Mouse (Mus musculus) hindbrain, postnatal 0 days (tissue): ENCODE measurements around the gene Ube2u. TPM values are rescaled to one million over a fixed set of nuclear protein-coding genes. Genes with fewer than 3 reads are reported as not detected.
A peak's percentile ranks its signal among the peaks of the same experiment; 100 is the strongest.

ENCODE experiments used
- ATAC-seq: fragments of 200-750 bp; cut with Nextera tagmentation; 2 replicates; pipeline ENCODE4 v1.8.0; 2017; ENCODE audit warnings: mild to moderate bottlenecking, moderate TSS enrichment, moderate library complexity
- DNase-seq: peaks from one replicate; pipeline ENCODE4 v3.0.0-alpha.2; 2015; ENCODE audit warnings: low spot score
- H3K27ac ChIP-seq: fragments of 300-500 bp; sonication (generic); 2 replicates; pipeline ENCODE4 v1.5.1; 2014; ENCODE audit warnings: mild to moderate bottlenecking
- H3K27me3 ChIP-seq: fragments of 300-500 bp; sonication (generic); 2 replicates; pipeline ENCODE4 v1.6.1; 2014; ENCODE audit warnings: low read length, mixed read lengths; ENCODE audit not compliant: insufficient read depth
- H3K36me3 ChIP-seq: fragments of 300-500 bp; sonication (generic); 2 replicates; pipeline ENCODE4 v1.6.1; 2014; ENCODE audit warnings: low read length, mixed read lengths; ENCODE audit not compliant: insufficient read depth
- H3K4me1 ChIP-seq: fragments of 300-500 bp; sonication (generic); 2 replicates; pipeline ENCODE4 v1.6.1; 2014; ENCODE audit warnings: antibody characterized with exemption, low read length, mixed read lengths; ENCODE audit not compliant: insufficient read depth
- H3K4me2 ChIP-seq: fragments of 300-500 bp; sonication (generic); 2 replicates; pipeline ENCODE4 v1.6.1; 2014; ENCODE audit warnings: low read depth, mild to moderate bottlenecking, low read length, moderate library complexity, mixed read lengths
- H3K4me3 ChIP-seq: fragments of 300-500 bp; sonication (generic); 2 replicates; pipeline ENCODE4 v1.5.1; 2014; ENCODE audit warnings: low read length
- H3K9ac ChIP-seq: fragments of 300-500 bp; sonication (generic); replicated peaks from 2 replicates; pipeline ENCODE4 v1.6.1; 2014; ENCODE audit warnings: mild to moderate bottlenecking, low read length, moderate library complexity, mixed read lengths
- H3K9me3 ChIP-seq: fragments of 300-500 bp; sonication (generic); 2 replicates; pipeline ENCODE4 v1.6.1; 2016; ENCODE audit warnings: low read length, mixed read lengths
- CTCF ChIP-seq: IDR thresholded peaks from 2 replicates; pipeline ENCODE4 v1.5.1; 2016; ENCODE audit warnings: antibody characterized with exemption, control low read depth, low read depth
- WGBS: fragments of 180-500 bp; shearing (Covaris S2); extraction: QIAGEN DNeasy Blood & Tissue Kit; methylation state at CpG from one replicate; pipeline ENCODE4 v1.1.7; 2014; 5-methylcytosine and 5-hydroxymethylcytosine counted together
- polyA plus RNA-seq: library from polyadenylated mRNA; unstranded; fragments of >200 nt; fragmentation: Nextera tagmentation; extraction: Ambion mirVana; gene quantifications from 2 replicates; pipeline ENCODE4 v1.2.1, GENCODE M21; 2015
- total RNA-seq: library from RNA; depleted of rRNA; stranded (reverse); fragments of >200 nt; gene quantifications from 2 replicates; pipeline ENCODE4 v1.2.3, GENCODE M21; 2014

Ube2u gene
- total and polyA plus RNA-seq, 2 experiments from 2014 or later: 0.13 TPM; not detected in 1

GRCm38 (mm10) chr4:100596630-100597029, 118.0 kb downstream of the Ube2u start:
- Histone ChIP-seq H3K9me3 (0 out of 2 replicates have a peak, but pooled peaks cover 5% of the 10 kb centered on the region), H3K36me3 (no peaks in the 10 kb centered on the region), H3K4me3 (no peak overlapping the region), H3K4me1 (no peaks in the 10 kb centered on the region), H3K9ac (no peak overlapping the region), H3K4me2 (no peak overlapping the region), H3K27ac (peak overlapping the region; percentile 45; the same call in 1 of the 2 replicates), H3K27me3 (no peaks in the 10 kb centered on the region)
- no peak for TF ChIP-seq CTCF
- DNase-seq (peak; percentile 76), ATAC-seq (peak; percentile 77)
- 38% methylated on average over 5 of the region's 5 CpGs for WGBS

- no peaks in the 10 kb centered on the region for H3K36me3 ChIP-seq
- no peak overlapping the region for H3K4me3 ChIP-seq
- H3K27me3 ChIP-seq: no peaks in the 10 kb centered on the region
- no peak overlapping the region for H3K4me2 ChIP-seq
- no peaks in the 10 kb centered on the region for H3K4me1 ChIP-seq
- H3K9me3 ChIP-seq: 0 out of 2 replicates have a peak, but pooled peaks cover 5% of the 10 kb centered on the region
- H3K9ac ChIP-seq: no peak overlapping the region
- ATAC-seq: peak; percentile 37; the same call in 1 of the 2 replicates
- whole genome bisulfite sequencing: 67% methylated on average over 4 of the region's 4 CpGs
- H3K27ac ChIP-seq: peak overlapping the region; percentile 45; the same call in 1 of the 2 replicates
- no peak for DNase-seq
- no peak for TF ChIP-seq CTCF
Measured at GRCm38 (mm10) chr4:100597049-100597448, 118.4 kb downstream of the Ube2u start.
